Mouse (Mus musculus) Patski (cell line): ENCODE measurements around the gene Tatdn3. TPM values are rescaled to one million over a fixed set of nuclear protein-coding genes. Genes with fewer than 3 reads are reported as not detected.

ENCODE experiments used
- ATAC-seq: fragments of 100-300 bp; one replicate; pipeline ENCODE4 v1.8.0; 2021
- CTCF ChIA-PET: fragments of 350-600 bp; sonication (Branson Sonifier 250); formaldehyde crosslinking; loops from one replicate; lab custom pipeline; 2022; ENCODE audit warnings: inconsistent platforms; lab: Charles Lee
- POLR2A ChIA-PET: fragments of 350-600 bp; sonication (Branson Sonifier 250); formaldehyde crosslinking; loops from one replicate; lab custom pipeline; 2022; ENCODE audit warnings: antibody characterized with exemption, inconsistent platforms; lab: Charles Lee
- DNase-seq: peaks from one replicate; pipeline ENCODE4 v3.0.0-alpha.2; 2011; ENCODE audit warnings: low read depth, low spot score
- H3K27me3 ChIP-seq: fragments of 371-371 bp; one replicate; pipeline ENCODE4 v1.5.1; 2021
- CTCF ChIP-seq: fragments of 100-300 bp; IDR thresholded peaks from one replicate; pipeline ENCODE4 v1.5.1; 2021
- in situ Hi-C: fragments of 300-500 bp; cut with MboI; formaldehyde crosslinking; loops from 3 replicates; pipeline ENCODE4 v1.11.1; 2018; ENCODE audit warnings: low pct_unique_long_range_greater_than_20kb, mixed read lengths
- polyA plus RNA-seq: library from polyadenylated mRNA; unstranded; gene quantifications from one replicate; pipeline ENCODE4 v1.2.3, GENCODE M21; 2021

Gene Tatdn3
- polyA plus RNA-seq, 1 experiment from 2014 or later: 18.7 TPM

GRCm38 (mm10) chr1:191096871-191097681 is 34.3 kb upstream of the Tatdn3 start:
- ChIA-PET POLR2A (no interaction called here), CTCF (interaction anchor here (0.8 to 1.5 kb wide), 3 partner anchors 22 to 57 kb away, joined by 3 read pairs; no protein-coding TSS in a partner anchor)
- no peaks in the 10 kb centered on the region for H3K27me3 ChIP-seq
- no peak for TF ChIP-seq CTCF
- no peak for DNase-seq
- no peak for ATAC-seq
- in situ Hi-C loops: loop anchor here (10.0 to 25.0 kb wide), 2 partner anchors 178 to 465 kb away; no protein-coding TSS in a partner anchor

- CTCF ChIA-PET: interaction anchor here (0.8 to 1.2 kb wide), 2 partner anchors 88 to 199 kb away, joined by 3 read pairs; no protein-coding TSS in a partner anchor
- POLR2A ChIA-PET: no interaction called here
- no peak for ATAC-seq
- no peak for DNase-seq
- no peaks in the 10 kb centered on the region for H3K27me3 ChIP-seq
- TF ChIP-seq CTCF: no peak
- in situ Hi-C loops: loop anchor here (10.0 to 25.0 kb wide), 2 partner anchors 180 to 467 kb away; no protein-coding TSS in a partner anchor
These were observed 32.3 kb upstream of the Tatdn3 start for GRCm38 (mm10) chr1:191095019-191095418.

- in situ Hi-C loops: loop anchor here (5.0 to 25.0 kb wide), 3 partner anchors 84 to 469 kb away; no protein-coding TSS in a partner anchor
- H3K27me3 ChIP-seq: no peaks in the 10 kb centered on the region
- TF ChIP-seq CTCF: no peak
- ChIA-PET CTCF (interaction anchor here (1.0 to 1.2 kb wide), 2 partner anchors 89 to 206 kb away, joined by 3 to 4 read pairs; no protein-coding TSS in a partner anchor), POLR2A (no interaction called here)
- DNase-seq: no peak
- ATAC-seq: no peak
These were observed 30.8 kb upstream of the Tatdn3 start for GRCm38 (mm10) chr1:191093578-191093977.

- POLR2A ChIA-PET: no interaction called here
- no peak for ATAC-seq
- CTCF ChIA-PET: interaction anchor here (1.0 kb wide), 1 partner anchor 31 kb away, joined by 3 read pairs; no protein-coding TSS in a partner anchor
- TF ChIP-seq CTCF: no peak
- H3K27me3 ChIP-seq: no peaks in the 10 kb centered on the region
- no peak for DNase-seq
- in situ Hi-C loops: loop anchor here (5.0 to 25.0 kb wide), 3 partner anchors 85 to 470 kb away; no protein-coding TSS in a partner anchor
These were observed 29.3 kb upstream of the Tatdn3 start for GRCm38 (mm10) chr1:191092050-191092449.

GRCm38 (mm10) chr1:191089355-191089754 is 26.6 kb upstream of the Tatdn3 start:
- POLR2A ChIA-PET: no interaction called here

GRCm38 (mm10) chr1:191087955-191088354 is 25.2 kb upstream of the Tatdn3 start:
- ChIA-PET CTCF (no interaction called here), POLR2A (no interaction called here)

More at GRCm38 (mm10) chr1:191089355-191089754, 26.6 kb upstream of the Tatdn3 start:
- in situ Hi-C loops: loop anchor here (25.0 kb wide), 1 partner anchor 473 kb away; no protein-coding TSS in a partner anchor
- CTCF ChIA-PET: interaction anchor here (1.1 kb wide), 1 partner anchor 93 kb away, joined by 4 read pairs; no protein-coding TSS in a partner anchor
- TF ChIP-seq CTCF: no peak
- no peak for DNase-seq
- ATAC-seq: no peak
- H3K27me3 ChIP-seq: no peaks in the 10 kb centered on the region

GRCm38 (mm10) chr1:191086960-191087359 is 24.2 kb upstream of the Tatdn3 start:
- ChIA-PET CTCF (no interaction called here), POLR2A (no interaction called here)
- H3K27me3 ChIP-seq: no peaks in the 10 kb centered on the region
- TF ChIP-seq CTCF: no peak
- ATAC-seq: no peak
- in situ Hi-C loops: loop anchor here (25.0 kb wide), 1 partner anchor 475 kb away; no protein-coding TSS in a partner anchor
- no peak for DNase-seq

More at GRCm38 (mm10) chr1:191087955-191088354, 25.2 kb upstream of the Tatdn3 start:
- in situ Hi-C loops: loop anchor here (25.0 kb wide), 1 partner anchor 474 kb away; no protein-coding TSS in a partner anchor
- TF ChIP-seq CTCF: no peak
- DNase-seq (no peak), ATAC-seq (no peak)
- H3K27me3 ChIP-seq: no peaks in the 10 kb centered on the region

- POLR2A ChIA-PET: no interaction called here
- CTCF ChIA-PET: no interaction called here
- ATAC-seq: no peak
- in situ Hi-C loops: loop anchor here (25.0 kb wide), 1 partner anchor 476 kb away; no protein-coding TSS in a partner anchor
- no peak for DNase-seq
- H3K27me3 ChIP-seq: no peaks in the 10 kb centered on the region
- no peak for TF ChIP-seq CTCF
These were observed 23.7 kb upstream of the Tatdn3 start for GRCm38 (mm10) chr1:191086304-191086878.

GRCm38 (mm10) chr1:191085597-191085996 is 22.9 kb upstream of the Tatdn3 start:
- POLR2A ChIA-PET: no interaction called here
- in situ Hi-C loops: loop anchor here (25.0 kb wide), 1 partner anchor 477 kb away; no protein-coding TSS in a partner anchor

GRCm38 (mm10) chr1:191084951-191085559 is 22.3 kb upstream of the Tatdn3 start:
- in situ Hi-C loops: loop anchor here (25.0 kb wide), 1 partner anchor 477 kb away; no protein-coding TSS in a partner anchor
- DNase-seq (no peak), ATAC-seq (no peak)
- no peak for TF ChIP-seq CTCF
- H3K27me3 ChIP-seq: no peaks in the 10 kb centered on the region
- ChIA-PET POLR2A (no interaction called here), CTCF (interaction anchor here (0.7 to 1.8 kb wide), 4 partner anchors 10 to 133 kb away, joined by 3 to 7 read pairs (median 4); no protein-coding TSS in a partner anchor)

More at GRCm38 (mm10) chr1:191085597-191085996, 22.9 kb upstream of the Tatdn3 start:
- CTCF ChIA-PET: no interaction called here
- no peak for TF ChIP-seq CTCF
- H3K27me3 ChIP-seq: no peaks in the 10 kb centered on the region
- ATAC-seq (peak; percentile 73), DNase-seq (no peak)
